Mouse (Mus musculus): ENCODE data around the gene 1700012B09Rik.

DNA sequence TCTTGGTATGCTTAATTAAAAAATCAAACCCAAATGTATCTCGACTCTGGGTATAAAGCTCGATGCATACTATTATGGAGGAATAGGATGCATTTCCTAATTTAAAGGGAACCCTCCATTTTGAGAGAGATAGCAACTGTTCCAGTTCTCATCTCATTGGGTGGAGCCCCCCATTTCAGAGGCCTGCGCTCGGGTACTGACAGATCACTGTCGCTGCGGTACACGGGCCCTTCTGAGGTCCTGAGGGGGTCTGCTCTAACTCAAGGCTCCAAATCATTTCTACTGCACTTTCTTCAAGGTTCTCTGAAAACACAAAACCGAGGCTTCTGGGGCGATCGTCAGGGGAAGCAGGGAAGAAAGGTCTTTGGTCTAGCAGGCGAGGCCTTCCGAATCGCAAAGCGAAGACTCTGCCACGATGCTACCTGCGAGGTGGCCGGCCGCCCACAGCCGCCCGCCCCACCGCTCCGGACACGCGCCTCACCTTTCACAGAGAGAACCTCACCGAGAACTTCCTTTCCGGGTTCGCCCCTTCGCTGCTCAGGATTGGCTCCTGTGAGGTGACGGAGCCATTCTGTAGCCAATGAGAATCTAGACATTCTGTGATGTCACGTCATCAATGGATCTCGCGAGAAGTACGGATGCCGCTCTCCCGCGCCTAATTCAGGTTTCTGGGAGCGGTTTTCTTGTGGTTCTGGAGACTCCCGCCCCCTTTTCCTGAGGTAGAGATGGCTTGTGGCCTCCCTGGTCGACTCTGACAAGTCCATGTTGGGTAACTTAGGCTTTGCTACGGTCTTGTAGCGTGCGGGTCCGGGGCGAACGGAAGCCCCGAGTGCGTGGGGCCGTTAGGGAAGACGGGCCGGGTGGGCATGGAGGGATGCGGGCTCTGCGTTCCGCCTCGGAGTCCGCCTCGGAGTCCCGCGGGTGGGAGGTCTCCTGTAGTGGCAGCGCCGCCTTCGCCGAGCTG is 13.5 kb upstream of the 1700012B09Rik start, which contains the start of the genes Mre11a and Ankrd49:
- TF ChIP-seq CTCF (IDR thresholded peaks at IDR 0.05; ENCODE audit: low read depth, low read length): no peak
- TF ChIP-seq POLR2A (IDR thresholded peaks at IDR 0.05; ENCODE audit: extremely low read depth, insufficient read depth, low read length): 0 out of 2 replicates have a peak, but pooled peaks have one; percentile 39
